Mouse (Mus musculus): ENCODE measurements around the gene Acat2.
"Not testable (repeated sequence)": the region's sequence is repeated elsewhere in the genome, so short reads cannot be mapped to it uniquely, and the experiment has no call there.

Acat2 gene

GRCm38 (mm10) chr17:12959377-12959776 lies 1.2 kb downstream of the Acat2 start:
- not testable (repeated sequence) for DNase-seq (ENCODE audit: low spot score in 2 of 2)

- DNase-seq (ENCODE audit: low spot score in 2 of 2), result no peak
Observed at GRCm38 (mm10) chr17:12956664-12957063, 3.9 kb downstream of the Acat2 start.

GRCm38 (mm10) chr17:12949669-12950068 lies 10.9 kb downstream of the Acat2 start:
- no peak for DNase-seq (ENCODE audit: low spot score in 2 of 2)

- no peak for DNase-seq (ENCODE audit: low spot score in 2 of 2)
Observed at GRCm38 (mm10) chr17:12942459-12943162, 17.9 kb downstream of the Acat2 start.

- DNase-seq (ENCODE audit: low spot score in 2 of 2), result no peak
Observed at GRCm38 (mm10) chr17:12941543-12942260, 18.8 kb downstream of the Acat2 start.

GRCm38 (mm10) chr17:12940151-12940805 lies 20.3 kb downstream of the Acat2 start, which contains the start of gene Acat3:
Gene Acat3 (minus strand): TSS chr17:12940600.
- DNase-seq (ENCODE audit: low spot score in 2 of 2), result no peak

- not testable (repeated sequence) for DNase-seq (ENCODE audit: low spot score in 2 of 2)
Observed at GRCm38 (mm10) chr17:12939377-12940148, 21.0 kb downstream of the Acat2 start.

- DNase-seq (ENCODE audit: low spot score in 2 of 2), result no peak
Observed at GRCm38 (mm10) chr17:12938077-12938476, 22.5 kb downstream of the Acat2 start.

GRCm38 (mm10) chr17:12937412-12937970 lies 23.1 kb downstream of the Acat2 start:
- no peak for DNase-seq (ENCODE audit: low spot score in 2 of 2)

DNA sequence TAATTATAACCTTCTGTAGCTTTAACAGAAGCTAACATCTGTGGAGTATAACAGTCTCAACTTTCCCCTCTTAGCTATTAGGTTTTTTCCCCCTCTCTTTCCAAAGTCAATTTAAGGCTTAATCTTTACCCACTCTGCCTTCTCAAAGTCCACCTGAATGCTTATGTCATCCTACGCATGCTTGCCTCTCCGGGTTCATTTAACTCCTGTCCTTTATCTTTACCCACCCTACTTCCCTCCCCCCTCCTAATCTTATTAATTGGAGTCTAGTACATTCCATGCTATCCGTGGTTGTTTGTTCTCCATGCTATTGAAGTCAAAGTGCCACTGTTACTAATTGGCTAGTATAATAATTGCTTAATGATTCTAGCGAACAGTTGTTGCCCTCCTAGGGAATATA lies 24.8 kb downstream of the Acat2 start:
- no peak for DNase-seq (ENCODE audit: low spot score in 2 of 2)

- DNase-seq (ENCODE audit: low spot score in 2 of 2), result not testable (repeated sequence)
Observed at GRCm38 (mm10) chr17:12931576-12931975, 29.0 kb downstream of the Acat2 start.

DNA sequence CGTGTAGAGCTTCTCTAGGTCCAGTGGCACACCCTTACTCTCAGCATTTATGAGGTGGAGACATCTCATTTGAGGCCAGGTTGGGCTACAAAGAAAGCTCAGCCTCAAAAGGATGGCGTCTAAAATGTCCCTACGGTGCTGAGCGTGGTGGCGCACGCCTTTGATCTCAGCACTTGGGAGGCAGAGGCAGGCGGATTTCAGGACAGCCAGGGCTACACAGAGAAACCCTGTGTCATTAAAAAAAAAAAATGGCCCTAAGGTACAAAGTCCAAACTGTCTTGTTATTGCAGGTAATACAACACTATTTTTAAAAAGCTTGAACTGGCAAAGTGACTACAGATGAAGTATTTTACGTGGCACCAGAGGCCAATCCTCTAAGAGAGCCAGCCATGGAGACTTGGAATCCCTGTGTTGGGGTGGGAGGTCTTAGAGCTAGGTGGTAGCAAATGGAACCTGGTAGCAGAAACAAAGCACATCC lies 34.8 kb downstream of the Acat2 start:
- no peak for DNase-seq (ENCODE audit: low spot score in 2 of 2)

DNA sequence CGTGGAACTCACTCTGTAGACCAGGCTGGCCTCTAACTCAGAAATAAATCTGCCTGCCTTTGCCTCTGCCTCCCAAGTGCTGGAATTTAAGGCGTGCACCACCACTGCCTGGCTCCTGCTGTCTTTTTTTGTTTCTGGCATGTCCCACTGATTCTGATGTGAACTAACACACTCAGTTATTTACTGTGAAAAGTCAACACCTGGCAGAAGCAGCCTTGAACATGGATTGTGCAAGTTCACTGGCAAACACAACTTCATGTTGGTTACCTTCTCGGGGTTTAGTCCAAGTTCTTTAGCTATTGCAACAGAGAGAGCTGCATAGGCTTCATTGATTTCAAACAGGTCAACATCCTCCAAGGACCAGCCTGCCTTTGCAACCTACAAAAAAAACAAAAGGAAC lies 35.5 kb downstream of the Acat2 start:
- no peak for DNase-seq (ENCODE audit: low spot score in 2 of 2)

- no peak for DNase-seq (ENCODE audit: low spot score in 2 of 2)
Observed at GRCm38 (mm10) chr17:12921073-12921472, 39.5 kb downstream of the Acat2 start.

DNA sequence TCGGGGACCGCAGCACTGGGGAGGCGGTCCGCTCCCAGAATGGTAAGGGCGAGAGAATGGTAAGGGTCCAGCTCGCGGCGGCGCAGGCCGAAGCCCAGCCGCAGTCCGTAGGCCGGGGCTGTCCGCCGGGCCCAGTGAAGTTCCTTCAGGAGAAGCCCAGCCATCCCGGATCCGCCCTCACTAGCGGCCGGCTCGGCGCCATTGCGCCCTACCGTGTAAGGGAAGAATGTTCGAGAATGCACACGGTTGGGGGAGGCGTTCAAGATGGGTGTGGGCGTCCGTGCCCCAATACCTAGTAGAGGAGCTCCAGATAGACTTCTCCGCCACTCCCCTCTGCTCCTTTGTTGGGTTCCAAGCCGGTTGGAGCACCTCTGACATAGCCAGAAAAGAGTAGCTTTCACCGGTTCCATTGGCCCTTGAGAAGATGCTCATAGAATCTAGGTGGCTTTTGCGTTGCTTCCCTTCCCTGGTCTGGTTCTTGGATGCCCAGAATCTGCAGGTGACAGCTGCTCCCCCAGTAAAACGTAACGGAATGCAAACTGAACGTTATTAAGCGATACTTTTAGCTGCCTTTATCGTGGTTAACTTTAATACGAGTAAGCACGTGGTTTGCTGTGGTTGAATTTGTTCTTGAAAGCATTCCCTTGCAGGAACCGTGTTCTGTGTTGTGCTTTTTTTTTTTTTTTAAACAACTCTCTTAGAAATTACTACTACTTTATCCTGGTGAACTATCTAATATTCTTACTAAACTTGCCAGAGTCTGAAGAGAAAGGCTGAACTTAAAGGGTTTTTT lies 43.8 kb downstream of the Acat2 start:
- DNase-seq (ENCODE audit: low spot score in 2 of 2), result peak in 1 of 2 experiments; percentile 53

- DNase-seq (ENCODE audit: low spot score in 2 of 2), result peak; percentile 96 to 99
Observed at GRCm38 (mm10) chr17:12915881-12916583, 44.5 kb downstream of the Acat2 start, which contains the start of gene Mrpl18. Gene Mrpl18 (minus strand): TSS chr17:12916345.

DNA sequence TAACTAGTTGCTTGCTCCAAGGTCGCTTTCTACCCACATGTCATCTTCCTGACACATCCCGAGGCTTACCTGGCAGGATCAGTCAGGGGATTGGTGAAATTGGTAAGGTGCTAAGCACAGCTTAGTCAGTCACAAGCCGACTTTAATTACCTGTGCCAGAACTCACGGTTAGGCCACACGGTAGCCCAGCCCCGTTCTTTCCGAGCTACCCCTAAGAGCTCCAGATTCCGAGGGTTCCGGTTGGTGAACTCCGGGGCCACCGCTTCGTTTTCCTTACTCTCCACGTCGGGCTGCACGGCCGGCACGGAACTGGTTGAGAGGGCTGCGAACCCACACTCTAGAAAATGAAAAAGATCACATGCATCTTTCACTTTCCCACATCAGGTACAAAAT lies 45.1 kb downstream of the Acat2 start, which contains the start of gene Tcp1:
Tcp1 (plus strand) TSS at position 214 of the 393 bp plus-strand sequence.
- DNase-seq (ENCODE audit: low spot score in 2 of 2), result no peak

DNA sequence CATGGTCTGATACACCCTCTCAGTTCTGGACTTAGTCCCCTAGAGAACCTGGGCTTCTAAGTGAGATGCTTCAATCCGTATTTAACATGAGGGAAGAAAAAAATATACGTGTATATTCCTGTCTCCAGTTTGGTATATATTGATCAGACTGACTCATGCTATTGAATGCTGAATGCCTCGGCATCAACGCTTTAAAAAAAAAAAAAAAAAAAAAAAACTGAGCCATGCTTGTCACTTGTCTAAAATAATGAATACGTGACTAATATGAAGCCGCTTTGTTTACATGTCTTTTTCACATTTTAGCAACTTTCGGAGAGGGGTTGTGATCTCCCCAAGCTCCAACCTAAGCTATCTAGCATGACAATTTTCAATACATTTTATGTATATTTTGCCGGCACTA lies 50.2 kb downstream of the Acat2 start:
- DNase-seq (ENCODE audit: low spot score in 2 of 2), result no peak

GRCm38 (mm10) chr17:12909361-12910280 lies 50.9 kb downstream of the Acat2 start, which contains the start of gene Pnldc1:
Gene Pnldc1 (minus strand): TSS chr17:12910230.
- DNase-seq (ENCODE audit: low spot score in 2 of 2), result no peak

All from frontal cortex, postnatal 25 days (tissue).